Mouse (Mus musculus) forebrain, postnatal 0 days (tissue): ENCODE data around the gene Sox11. TPM values are rescaled to one million over a fixed set of nuclear protein-coding genes. Genes with fewer than 3 reads are reported as not detected.

Experiments used
- ATAC-seq: fragments of 200-750 bp; cut with Nextera tagmentation; 2 replicates; pipeline ENCODE4 v1.8.0; 2017; ENCODE audit warnings: mild to moderate bottlenecking, moderate library complexity
- DNase-seq: peaks from one replicate; pipeline ENCODE4 v3.0.0-alpha.2; 2015
- H3K27ac ChIP-seq: fragments of 300-500 bp; sonication (generic); 2 replicates; pipeline ENCODE4 v1.5.1; 2014; ENCODE audit warnings: low read depth, mild to moderate bottlenecking, antibody characterized with exemption, low read length, moderate library complexity, mixed read lengths
- H3K27me3 ChIP-seq: fragments of 300-500 bp; sonication (generic); 2 replicates; pipeline ENCODE4 v1.6.1; 2014; ENCODE audit warnings: mild to moderate bottlenecking, low read length, mixed read lengths; ENCODE audit not compliant: insufficient read depth
- H3K36me3 ChIP-seq: fragments of 300-500 bp; sonication (generic); 2 replicates; pipeline ENCODE4 v1.6.1; 2014; ENCODE audit warnings: mild to moderate bottlenecking, moderate library complexity; ENCODE audit not compliant: insufficient read depth
- H3K4me1 ChIP-seq: fragments of 300-500 bp; sonication (generic); 2 replicates; pipeline ENCODE4 v1.6.1; 2014; ENCODE audit warnings: antibody characterized with exemption; ENCODE audit not compliant: insufficient read depth
- H3K4me2 ChIP-seq: fragments of 300-500 bp; sonication (generic); 2 replicates; pipeline ENCODE4 v1.6.1; 2014; ENCODE audit warnings: low read depth, mild to moderate bottlenecking, moderate library complexity
- H3K4me3 ChIP-seq: fragments of 300-500 bp; sonication (generic); 2 replicates; pipeline ENCODE4 v1.5.1; 2014; ENCODE audit warnings: low read depth, low read length, mixed read lengths
- H3K9ac ChIP-seq: fragments of 300-500 bp; sonication (generic); 2 replicates; pipeline ENCODE4 v1.6.1; 2014; ENCODE audit warnings: mild to moderate bottlenecking
- H3K9me3 ChIP-seq: fragments of 300-500 bp; sonication (generic); 2 replicates; pipeline ENCODE4 v1.6.1; 2016; ENCODE audit warnings: low read length
- CTCF ChIP-seq: sonication (generic); IDR thresholded peaks from 2 replicates; pipeline ENCODE4 v1.5.1; 2016; ENCODE audit warnings: antibody characterized with exemption, control low read depth, low read depth
- WGBS: fragments of 180-500 bp; shearing (Covaris S2); extraction: QIAGEN DNeasy Blood & Tissue Kit; methylation state at CpG from one replicate; pipeline ENCODE4 v1.1.7; 2014; 5-methylcytosine and 5-hydroxymethylcytosine counted together
- polyA plus RNA-seq: library from polyadenylated mRNA; unstranded; fragments of >200 nt; fragmentation: Nextera tagmentation; extraction: Ambion mirVana; gene quantifications from 2 replicates; pipeline ENCODE4 v1.2.1, GENCODE M21; 2015
- total RNA-seq: library from RNA; depleted of rRNA; stranded (reverse); fragments of >200 nt; gene quantifications from 2 replicates; pipeline ENCODE4 v1.2.3, GENCODE M21; 2014

Sox11 gene
- total and polyA plus RNA-seq, 2 experiments from 2014 or later = 288 to 297 TPM

DNA sequence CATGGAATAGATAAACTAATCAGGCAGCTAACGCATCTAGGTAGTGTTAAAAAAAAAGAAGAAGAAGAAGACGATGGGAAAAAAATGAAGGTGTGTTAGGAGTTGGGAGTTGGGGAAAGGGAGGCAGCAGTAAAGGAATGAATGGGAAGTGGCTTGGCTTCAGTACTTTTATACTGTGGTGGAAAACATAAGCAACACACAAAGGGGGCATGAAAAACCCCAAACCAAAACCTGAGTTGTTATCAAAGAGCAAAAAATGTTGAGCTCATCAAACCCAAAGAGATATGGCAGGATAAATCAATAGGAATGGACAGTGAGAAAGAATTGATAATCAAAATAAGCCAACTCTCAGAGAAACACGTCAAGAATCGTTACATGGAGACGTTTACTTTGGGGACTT lies 5.6 kb downstream of the Sox11 start:
- DNase-seq (peak; percentile 61), ATAC-seq (no peak)
- peak overlapping the region; percentile 73 for H3K4me2 ChIP-seq
- H3K27ac ChIP-seq = peak overlapping the region; percentile 98
- H3K36me3 ChIP-seq = peaks cover 10% of the 10 kb centered on the region; the same call in 1 of the 2 replicates
- H3K27me3 ChIP-seq = no peaks in the 10 kb centered on the region
- H3K4me3 ChIP-seq = peak overlapping the region; percentile 87
- H3K9me3 ChIP-seq = no peaks in the 10 kb centered on the region
- H3K4me1 ChIP-seq = peaks cover 11% of the 10 kb centered on the region; the same call in 1 of the 2 replicates
- WGBS = 12% methylated on average over 5 of the region's 5 CpGs
- peak overlapping the region; percentile 99 for H3K9ac ChIP-seq
- no peak for TF ChIP-seq CTCF

GRCm38 (mm10) chr12:27336336-27336735 lies 6.0 kb downstream of the Sox11 start:
- Histone ChIP-seq H3K9ac (peak overlapping the region; percentile 99), H3K27me3 (no peaks in the 10 kb centered on the region), H3K27ac (peak overlapping the region; percentile 98), H3K9me3 (no peaks in the 10 kb centered on the region), H3K4me1 (peaks cover 16% of the 10 kb centered on the region; the same call in 1 of the 2 replicates), H3K36me3 (peaks cover 10% of the 10 kb centered on the region; the same call in 1 of the 2 replicates), H3K4me3 (peak overlapping the region; percentile 87), H3K4me2 (peak overlapping the region; percentile 73)
- ATAC-seq = no peak
- TF ChIP-seq CTCF = no peak
- 17% methylated on average over 7 of the region's 7 CpGs for WGBS
- DNase-seq = peak; percentile 49

DNA sequence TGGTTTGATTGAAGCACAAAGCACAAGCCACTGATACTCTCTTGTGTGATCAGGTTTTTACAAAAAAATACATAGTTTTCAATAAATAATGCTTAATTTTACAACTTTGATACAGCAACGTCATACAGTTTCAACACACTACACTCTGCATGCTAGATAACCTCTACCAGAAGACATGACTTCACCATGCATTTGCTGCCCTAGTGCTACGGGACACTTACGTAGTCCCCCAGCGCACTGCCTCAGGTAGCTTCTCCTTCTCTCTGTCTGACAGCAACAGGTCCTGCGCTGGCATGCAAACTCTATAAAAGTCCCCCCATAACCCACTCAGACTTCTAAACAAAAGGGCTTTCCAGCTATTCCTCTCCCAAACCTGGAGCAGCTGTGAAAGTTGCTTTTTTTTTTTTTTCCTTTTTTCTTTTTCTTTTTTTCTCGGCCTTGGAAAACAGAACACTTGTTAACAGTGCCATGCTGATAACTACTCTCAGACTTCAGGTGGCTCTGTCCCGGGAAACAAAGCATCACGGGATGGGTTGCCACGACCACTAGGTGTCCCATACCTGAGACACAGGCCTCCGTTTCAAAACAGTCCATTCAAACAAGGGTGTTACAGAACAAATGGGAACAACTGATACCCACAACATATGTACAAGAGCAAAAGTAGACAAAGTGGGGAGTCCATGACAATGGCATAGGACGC lies 6.9 kb downstream of the Sox11 start:
- Histone ChIP-seq H3K4me2 (peak overlapping the region; percentile 73), H3K9me3 (no peaks in the 10 kb centered on the region), H3K36me3 (peaks cover 10% of the 10 kb centered on the region; the same call in 1 of the 2 replicates), H3K9ac (peak overlapping the region; percentile 99), H3K4me1 (peaks cover 16% of the 10 kb centered on the region; the same call in 1 of the 2 replicates), H3K4me3 (peak overlapping the region; percentile 87), H3K27me3 (no peaks in the 10 kb centered on the region), H3K27ac (peak overlapping the region; percentile 98)
- peak; percentile 58 for TF ChIP-seq CTCF
- ATAC-seq (0 out of 2 replicates have a peak, but pooled peaks have one; percentile 12), DNase-seq (peak; percentile 61)
- 24% methylated on average over 11 of the region's 11 CpGs for WGBS

DNA sequence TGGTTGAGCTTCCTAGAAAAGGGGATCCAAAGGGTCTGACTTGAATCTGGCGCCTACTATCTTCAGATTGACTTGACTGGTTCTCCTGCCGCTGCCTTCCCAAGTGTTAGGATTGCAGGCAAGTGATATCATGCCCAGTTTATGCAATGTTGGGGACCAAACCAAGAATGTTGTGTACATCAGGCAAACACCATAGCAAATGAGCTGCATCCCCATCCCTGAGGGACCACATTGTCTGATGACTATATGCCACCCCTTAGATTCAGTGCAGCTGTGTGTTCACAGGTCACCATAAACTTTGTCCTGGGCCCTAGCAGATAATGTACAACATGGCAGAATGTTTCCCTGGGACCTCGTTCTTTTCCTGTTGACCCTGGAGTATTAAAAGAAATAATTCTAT lies 8.8 kb downstream of the Sox11 start:
- H3K9ac ChIP-seq = no peak overlapping the region
- H3K9me3 ChIP-seq = no peaks in the 10 kb centered on the region
- WGBS = 70% methylated on average over 3 of the region's 3 CpGs
- DNase-seq (no peak), ATAC-seq (peak; percentile 24; the same call in 1 of the 2 replicates)
- H3K27me3 ChIP-seq = no peaks in the 10 kb centered on the region
- H3K4me2 ChIP-seq = no peak overlapping the region
- peaks cover 16% of the 10 kb centered on the region; the same call in 1 of the 2 replicates for H3K4me1 ChIP-seq
- no peak overlapping the region for H3K4me3 ChIP-seq
- H3K27ac ChIP-seq = peak overlapping the region; percentile 54; the same call in 1 of the 2 replicates
- peaks cover 10% of the 10 kb centered on the region; the same call in 1 of the 2 replicates for H3K36me3 ChIP-seq
- no peak for TF ChIP-seq CTCF

DNA sequence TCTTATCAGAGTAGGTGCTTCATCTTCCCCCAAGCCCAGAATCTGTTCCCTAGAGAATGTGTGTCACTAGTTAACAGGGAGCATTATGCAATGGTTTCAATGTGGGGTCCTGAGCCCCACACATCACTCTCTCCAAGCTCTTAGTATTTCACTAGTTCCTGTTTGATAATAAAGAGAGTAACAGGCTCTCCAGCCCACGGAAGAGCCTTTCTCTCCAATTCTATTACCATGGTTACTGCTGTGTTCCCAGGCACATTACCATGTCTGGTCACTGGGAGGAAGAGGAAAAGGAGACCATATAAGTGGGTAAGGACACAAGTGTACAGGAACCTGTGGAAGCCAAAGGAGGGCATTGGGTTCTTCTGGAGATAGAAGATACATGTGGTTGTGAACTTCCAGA lies 19.0 kb downstream of the Sox11 start:
- Histone ChIP-seq H3K4me3 (no peak overlapping the region), H3K27ac (no peak overlapping the region), H3K4me1 (no peaks in the 10 kb centered on the region), H3K9ac (no peak overlapping the region), H3K9me3 (no peaks in the 10 kb centered on the region), H3K36me3 (no peaks in the 10 kb centered on the region), H3K4me2 (no peak overlapping the region), H3K27me3 (no peaks in the 10 kb centered on the region)
- ATAC-seq (no peak), DNase-seq (no peak)
- no peak for TF ChIP-seq CTCF
- WGBS = 31% methylated on average over 1 of the region's 1 CpGs

- no peaks in the 10 kb centered on the region for H3K9me3 ChIP-seq
- H3K27me3 ChIP-seq = no peaks in the 10 kb centered on the region
- no peak for ATAC-seq
- H3K9ac ChIP-seq = no peak overlapping the region
- no peak overlapping the region for H3K4me2 ChIP-seq
- DNase-seq = no peak
- H3K27ac ChIP-seq = no peak overlapping the region
- TF ChIP-seq CTCF = no peak
- H3K4me1 ChIP-seq = no peaks in the 10 kb centered on the region
- no peak overlapping the region for H3K4me3 ChIP-seq
- H3K36me3 ChIP-seq = no peaks in the 10 kb centered on the region
These were observed 21.7 kb downstream of the Sox11 start for GRCm38 (mm10) chr12:27320705-27321104.

DNA sequence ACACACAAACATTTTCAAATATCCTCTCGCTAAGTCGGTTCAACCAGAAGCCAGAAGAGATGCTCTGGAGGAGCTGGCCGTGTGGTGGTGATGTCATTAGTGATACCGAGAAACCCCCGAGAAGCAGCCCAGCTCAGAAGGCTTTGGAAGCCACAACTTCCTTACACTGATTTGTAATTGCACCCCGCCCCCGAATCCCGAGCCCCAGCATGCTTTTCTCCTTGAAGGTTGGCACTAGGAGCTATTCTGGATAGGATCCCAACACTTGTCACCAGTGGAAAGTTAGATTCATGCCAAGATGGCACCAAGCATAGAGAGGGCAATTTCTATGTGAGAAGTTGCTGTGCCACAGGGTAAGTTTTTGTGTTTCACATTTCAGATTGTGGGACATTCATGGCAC lies 29.4 kb downstream of the Sox11 start:
- DNase-seq (peak; percentile 60), ATAC-seq (peak; percentile 45; the same call in 1 of the 2 replicates)
- Histone ChIP-seq H3K36me3 (no peaks in the 10 kb centered on the region), H3K9ac (no peak overlapping the region), H3K4me1 (no peaks in the 10 kb centered on the region), H3K27ac (no peak overlapping the region), H3K4me3 (no peak overlapping the region), H3K4me2 (no peak overlapping the region), H3K27me3 (no peaks in the 10 kb centered on the region), H3K9me3 (no peaks in the 10 kb centered on the region)
- WGBS = 56% methylated on average over 8 of the region's 8 CpGs
- no peak for TF ChIP-seq CTCF
